Mouse (Mus musculus) ovary, adult 18-20 months (tissue): ENCODE measurements around the gene Dlg2.

Source experiments
- DNase-seq: peaks from one replicate; pipeline ENCODE4 v3.0.0; 2022; ENCODE audit warnings: low spot score, mixed read lengths

The Dlg2 gene

DNA sequence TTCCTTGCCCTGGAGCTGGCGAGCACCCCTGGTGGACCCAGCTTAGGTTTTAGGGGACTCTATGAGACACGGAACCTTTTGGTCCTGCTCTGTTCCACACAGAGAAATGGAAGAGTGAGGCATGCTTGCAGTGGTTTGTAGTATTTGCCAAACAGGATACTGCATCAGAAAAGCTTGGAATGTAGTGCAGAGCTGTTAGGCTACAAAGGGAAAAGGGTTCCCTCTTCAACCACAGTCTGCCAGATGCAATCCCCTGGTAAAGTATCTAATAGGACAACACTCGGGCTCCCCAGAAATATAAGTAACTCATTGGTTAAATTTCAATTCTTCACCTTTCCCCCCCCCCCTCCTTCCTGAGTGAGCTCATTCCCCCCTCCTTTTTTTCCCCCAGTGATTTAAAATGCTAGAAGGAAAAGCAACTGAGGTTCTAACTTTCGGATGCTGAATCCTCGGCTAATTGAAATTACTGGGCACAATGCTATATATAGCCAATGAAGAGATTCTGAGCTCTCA, 613.9 kb downstream of the Dlg2 start:
- no peak for DNase-seq

DNA sequence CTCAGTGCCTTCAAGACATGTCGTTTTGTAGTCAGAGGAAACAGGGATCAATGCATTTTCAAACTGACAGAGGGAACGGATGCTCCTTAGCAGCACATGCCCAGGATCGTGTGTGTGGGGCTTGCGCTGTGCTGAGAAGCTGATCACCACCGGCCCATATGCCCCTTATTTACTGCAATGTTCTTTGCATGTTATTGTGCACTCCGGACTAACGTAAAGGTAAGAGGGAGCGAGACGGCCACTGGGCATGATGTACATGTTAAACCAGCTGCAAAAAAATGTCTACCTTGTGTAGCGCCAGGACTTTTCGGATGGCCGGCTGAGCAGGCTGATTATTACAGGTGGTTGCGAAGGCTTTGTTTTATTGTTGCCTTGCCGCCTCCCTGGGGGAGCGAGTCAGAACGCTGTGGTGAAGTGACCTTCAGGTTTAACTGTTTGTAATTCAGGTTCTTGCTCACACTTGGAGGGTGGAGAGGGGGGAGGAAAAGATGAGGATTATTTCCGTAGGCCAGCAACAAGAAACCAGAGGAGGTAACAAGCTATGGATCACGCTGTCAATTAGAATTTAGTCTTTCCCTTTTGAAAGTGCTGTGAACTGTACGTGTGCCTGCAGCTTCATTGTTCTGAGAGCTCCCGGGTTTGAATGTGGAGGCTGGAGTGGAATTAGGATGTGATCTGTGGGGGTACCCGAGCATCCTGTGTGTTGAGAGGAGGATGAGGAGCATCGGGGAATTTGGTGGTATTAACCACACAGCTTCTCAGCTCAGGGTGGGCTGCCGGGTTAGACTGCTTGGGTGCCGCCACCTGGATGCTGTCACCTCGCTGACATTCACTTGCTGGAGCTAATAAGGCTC, 614.6 kb downstream of the Dlg2 start:
- no peak for DNase-seq

DNA sequence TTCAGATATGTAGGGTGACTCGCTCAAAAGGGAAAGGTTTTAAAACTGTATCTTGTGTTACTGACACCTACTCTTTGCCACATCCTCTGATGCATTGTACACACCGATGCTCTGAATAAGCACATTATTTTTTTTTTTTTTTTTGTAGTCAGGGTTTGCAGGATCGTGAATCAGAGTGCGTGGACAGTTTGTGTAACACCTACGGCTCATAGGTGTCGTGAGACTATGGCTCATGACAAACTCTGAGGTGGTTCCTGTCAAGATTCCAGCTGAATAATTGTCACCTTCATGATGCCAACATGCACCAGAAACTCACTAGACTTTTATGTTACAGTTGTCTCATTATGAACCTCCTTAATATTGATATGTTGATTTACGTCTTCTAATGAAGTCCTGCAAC, 620.0 kb downstream of the Dlg2 start:
- no peak for DNase-seq

DNA sequence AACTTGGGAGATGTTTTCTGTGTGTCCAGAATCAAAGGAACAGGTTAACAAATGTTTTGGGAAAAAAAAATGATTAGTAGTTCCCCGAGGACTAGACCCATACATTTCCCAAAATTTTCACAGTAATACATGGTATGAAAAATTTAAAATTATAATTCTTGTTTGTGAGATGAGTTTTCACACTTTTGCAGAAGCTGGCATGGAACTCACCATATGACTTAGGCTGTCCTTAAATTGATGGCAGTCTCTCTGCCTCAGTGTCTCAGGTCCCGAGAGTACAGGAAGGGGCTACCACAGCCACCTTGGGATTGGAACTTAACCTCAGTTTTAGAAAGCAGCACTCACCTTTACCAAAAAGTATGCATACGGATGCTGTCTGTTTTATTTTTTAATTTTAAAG, 622.0 kb downstream of the Dlg2 start:
- DNase-seq: no peak

DNA sequence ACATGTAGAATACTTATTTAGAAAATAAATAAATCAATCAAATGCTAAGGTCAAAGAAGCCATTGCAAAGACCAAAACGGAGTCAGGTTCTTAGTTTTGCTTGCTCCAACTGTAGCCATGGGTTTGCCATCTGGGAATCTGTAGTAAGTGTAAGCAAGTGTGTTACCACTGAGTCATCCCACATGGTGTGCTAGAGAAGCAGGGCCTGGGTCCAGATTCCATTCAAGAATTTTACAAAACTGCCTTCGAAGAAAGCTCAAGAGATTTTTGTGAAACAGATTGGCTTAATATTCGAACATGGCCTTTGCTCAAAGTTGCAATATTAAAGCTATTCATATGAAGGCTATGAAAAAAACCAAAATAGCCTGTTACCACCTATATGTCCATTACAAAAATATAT, 633.1 kb downstream of the Dlg2 start:
- no peak for DNase-seq

DNA sequence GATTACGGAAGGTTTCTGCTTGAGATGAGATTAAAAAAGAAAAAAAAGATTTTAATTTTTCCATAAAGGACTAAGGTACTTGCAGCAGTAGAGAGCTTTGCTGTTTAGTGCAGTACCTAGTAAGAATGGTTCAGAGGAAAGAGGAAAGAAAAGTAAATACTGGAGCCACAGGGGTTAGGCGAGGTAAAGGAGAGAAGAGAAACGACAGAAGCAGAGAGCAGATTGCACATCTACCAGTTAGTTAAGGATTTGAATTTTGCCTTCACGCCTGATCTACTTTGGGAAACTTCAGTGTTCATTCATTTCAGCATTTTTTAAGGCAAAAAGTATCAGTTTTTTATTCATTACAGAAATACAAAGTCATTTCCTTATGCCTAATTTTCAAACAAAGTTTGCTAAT, 655.7 kb downstream of the Dlg2 start:
- DNase-seq: no peak

DNA sequence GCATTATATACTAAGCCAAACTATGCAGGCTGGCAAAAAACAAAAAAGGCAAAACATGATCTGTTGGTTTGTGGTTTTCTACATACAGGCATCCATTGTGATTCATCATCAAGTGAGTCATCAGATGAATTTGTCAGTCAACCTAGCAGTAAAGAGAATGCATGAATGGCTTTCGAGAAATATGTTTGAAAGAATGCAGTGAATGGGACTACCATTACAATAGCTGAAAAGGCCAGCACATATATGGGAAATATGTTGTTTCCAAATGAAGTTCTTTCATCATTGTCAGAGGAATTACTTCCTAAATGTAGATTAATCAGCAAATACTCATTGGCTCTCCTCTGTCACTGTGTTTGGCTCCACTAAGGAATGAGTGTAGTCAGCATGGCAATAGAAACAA, 677.6 kb downstream of the Dlg2 start:
- no peak for DNase-seq

DNA sequence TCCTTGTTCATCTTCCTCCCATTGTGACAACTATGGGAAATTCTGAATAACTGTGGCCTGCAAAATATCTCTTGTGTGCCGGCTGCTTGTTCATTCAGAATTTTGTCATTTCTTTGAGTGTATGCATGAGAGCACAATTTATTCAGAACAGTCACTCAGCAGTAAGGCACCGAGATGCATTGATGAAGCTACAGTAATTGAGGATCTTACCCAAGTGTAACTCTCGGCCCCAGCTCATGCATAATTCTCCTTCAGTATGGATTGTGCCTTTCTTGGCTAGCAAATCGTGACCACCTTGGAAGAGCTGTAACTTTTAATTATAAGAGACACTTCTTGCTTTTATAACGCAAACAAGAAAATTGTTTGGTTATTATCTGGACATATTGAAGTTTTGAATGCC, 682.7 kb downstream of the Dlg2 start:
- no peak for DNase-seq

DNA sequence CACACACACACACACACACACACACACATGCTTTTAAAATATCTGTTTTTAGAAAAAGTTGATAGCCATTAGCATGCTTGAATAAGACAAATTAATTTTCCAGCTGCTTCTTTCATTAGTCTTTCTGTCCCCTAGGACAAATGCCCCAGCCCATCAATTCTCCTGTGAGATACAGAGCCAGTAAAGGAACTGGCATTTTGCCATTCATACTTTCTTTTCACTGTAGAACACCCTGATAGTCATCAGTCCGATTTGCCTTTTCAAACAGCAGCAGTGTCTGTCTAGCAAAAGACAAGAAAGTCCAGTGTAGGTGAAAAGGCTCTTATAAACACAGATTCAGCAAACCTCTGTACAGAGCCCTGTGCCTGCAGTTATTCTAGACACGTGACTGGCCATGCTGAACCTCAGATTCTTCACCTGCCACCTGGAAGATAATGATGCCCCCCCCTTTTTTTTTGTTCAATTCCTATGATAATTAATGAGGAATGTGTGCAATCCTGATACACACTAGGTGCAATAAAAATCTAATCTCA, 685.2 kb downstream of the Dlg2 start:
- DNase-seq: no peak

DNA sequence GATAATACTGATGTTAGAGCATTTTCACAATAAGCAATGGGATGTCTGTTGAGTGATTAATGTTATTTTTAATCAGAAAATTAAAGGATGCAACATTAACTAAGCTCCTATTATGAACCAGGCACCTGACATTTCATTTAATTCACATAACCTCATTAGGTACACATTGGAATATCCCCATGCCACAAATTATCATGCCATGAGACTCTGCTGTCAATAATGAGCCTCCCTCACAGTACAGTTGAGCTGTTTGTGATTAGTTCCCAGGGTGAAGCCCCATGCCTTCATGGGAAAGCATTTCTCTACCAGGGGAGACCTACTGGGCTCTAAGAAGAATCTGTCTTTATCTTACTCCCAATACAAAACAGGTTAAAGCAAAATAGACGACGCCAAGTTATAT, 697.1 kb downstream of the Dlg2 start:
- DNase-seq: no peak

DNA sequence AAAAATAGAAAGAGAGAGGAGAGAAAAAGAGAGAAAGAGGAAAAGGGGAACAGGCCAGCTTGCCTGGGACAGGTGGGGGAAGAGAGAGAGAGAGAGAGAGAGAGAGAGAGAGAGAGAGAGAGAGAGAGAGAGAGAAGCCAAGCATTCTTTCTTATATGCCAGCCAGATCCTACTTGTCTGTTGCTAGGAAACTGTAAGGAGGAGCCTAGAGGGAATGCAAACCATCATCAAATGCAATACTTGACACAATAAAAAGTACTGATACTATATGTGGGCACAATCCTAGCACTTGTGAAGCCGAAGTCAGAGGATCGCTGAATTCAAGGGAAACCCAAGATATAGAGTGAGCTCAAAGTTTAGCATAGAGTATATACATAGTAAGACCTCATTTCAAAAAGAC, 711.7 kb downstream of the Dlg2 start:
- no peak for DNase-seq

DNA sequence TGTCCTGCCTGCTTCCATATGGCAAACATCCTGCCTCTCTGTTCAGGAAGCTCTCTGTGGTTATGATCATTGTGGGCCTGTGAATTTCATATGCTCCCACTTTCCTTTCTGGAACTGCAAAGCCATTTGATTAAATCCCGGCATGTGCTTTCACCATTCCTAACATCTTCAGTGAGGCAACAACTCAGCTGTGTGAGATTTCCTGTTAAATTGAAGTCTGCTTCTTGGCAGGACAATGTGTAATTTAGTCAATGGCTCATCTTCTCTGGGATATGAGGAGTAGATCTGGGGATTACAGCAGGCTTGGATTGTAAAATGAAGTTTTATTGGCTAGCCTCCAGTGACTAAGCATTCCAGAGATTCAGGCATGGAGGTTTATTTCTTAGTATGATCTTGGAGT, 722.9 kb downstream of the Dlg2 start:
- no peak for DNase-seq

DNA sequence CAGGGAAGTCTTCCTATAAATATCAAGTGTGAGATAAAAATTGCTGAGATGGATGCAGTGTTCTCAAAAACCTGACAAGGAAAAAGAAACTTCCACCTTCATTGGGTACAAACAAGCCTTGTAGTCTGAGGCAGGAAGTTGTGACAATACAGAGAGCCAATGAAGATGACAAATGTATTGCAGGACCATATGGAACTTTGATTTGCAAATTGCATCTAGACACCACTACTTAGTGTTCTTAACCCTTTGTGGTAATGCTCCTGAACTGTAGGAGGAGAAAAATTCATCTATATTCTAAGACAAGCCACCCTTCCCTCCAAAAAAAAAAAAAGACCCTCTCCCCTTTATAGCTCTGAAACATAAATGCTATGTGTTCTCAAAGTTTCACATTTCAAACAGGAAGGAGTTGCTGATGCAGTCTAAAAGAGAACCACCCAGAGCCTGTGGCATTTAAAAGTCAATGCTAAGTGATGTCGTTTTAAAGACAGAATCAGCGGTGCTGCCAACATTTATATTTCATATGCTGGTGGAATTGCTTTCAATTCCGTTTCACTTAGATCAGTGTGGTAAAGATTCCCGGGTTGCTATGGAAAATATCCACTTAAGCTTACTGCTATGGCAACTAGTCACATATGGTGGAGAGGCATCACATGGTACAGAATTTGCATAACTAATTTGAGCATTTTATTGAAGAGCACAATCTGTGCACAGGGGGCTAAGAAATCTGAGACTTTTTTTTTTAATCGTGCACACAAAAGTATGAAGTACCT, 731.8 kb downstream of the Dlg2 start:
- no peak for DNase-seq

DNA sequence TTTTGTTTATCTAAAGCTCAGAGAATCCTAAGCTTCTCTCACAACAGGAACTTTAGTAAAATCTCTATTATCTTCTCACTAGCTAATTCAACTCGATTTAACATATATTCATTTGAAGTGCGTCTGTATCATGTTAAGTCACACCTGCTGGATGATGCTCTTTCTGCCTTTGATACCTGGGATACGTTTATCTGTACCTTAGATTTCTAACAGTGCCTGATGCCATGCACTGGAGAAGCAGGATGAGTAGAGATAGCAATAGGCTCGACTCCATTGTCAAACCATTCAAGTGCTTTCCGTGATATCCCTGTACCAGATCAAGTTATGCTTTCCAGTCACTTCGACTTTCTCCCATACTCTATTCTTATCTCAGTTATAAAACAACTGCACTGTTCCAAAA, 732.5 kb downstream of the Dlg2 start:
- DNase-seq: no peak

DNA sequence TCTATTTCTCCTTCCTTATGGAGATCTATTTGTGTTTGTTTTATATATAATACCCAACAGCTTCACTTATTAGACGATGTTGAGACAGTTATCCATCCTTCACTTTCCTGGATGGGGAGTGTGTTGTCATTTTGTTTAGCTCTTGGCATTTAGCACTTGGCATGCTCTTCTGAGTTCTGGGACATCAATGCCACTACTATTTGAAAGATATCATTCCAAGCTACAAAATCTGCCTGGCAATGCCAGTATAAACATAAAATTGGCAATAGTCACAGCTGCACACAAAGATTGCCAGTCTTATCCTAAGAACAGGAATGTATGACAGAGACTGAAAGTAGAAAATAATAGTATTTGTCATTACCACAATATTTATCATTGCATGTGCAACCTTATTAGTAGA, 735.8 kb downstream of the Dlg2 start:
- no peak for DNase-seq

DNA sequence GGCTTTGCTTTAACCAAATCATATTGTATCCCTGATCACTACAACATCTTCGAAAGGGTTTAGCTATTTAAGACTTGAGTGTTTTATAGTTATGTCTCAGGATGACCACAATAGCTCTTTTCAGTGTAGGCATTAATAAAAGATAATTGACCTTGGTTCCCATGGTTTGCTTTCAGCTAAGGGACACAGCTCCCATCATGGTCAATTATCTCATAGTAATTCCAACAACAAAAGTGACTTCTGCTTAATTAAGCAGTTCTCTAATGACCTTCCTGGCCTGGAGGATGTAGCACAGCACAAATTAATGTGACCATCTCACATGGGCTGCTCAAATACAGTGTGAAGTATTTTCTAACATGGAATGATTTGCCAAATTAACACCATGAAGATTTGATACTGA, 738.4 kb downstream of the Dlg2 start:
- no peak for DNase-seq

DNA sequence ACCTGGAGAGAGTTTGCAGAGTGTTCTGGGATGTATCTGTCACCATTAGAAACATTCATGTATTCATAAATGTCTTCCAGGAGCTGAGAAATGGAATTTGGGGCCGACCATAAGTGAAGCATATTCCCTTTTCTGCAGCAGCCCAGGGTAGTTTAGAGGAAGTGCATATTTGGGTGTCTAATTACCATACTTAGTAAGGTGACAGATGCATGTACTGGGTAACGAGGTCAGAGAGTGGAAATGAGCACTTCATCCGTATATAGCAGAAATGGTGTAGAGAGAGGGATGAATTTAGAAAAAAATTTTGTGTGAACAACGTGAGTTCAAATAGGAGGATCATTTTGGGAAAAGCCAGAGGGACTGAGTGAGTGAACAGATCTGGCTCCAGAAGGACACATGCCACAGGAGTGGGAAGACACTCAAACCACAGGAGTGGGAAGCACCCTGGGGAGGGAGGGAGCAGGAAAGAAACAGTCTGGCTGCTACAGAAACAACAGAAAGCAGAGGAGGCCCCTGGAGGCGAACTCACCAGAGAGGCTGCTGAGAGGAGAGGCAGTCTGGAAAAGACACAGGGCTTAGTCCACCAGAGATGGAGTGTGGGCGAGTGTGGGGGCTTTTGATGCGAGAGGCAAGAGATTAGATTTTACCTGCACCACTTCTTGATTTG, 742.0 kb downstream of the Dlg2 start:
- DNase-seq: no peak

DNA sequence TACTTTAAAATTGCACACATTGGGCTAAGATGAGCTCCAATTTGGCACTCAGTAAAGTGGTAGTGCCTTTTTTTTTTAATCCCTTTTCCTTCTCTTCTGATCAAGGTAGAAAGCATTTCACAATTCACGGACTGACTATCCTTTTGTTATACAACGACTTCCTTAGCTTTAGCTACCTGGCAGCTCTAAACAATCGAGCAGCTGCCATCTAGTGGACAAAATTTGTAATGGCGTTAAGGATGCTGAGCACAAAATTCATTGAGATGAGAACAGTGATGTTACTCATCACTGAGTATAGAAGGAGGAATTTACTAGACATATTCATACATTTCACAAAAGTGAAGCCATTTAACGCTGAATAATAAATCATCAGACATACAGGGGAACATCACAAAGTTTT, 750.0 kb downstream of the Dlg2 start:
- DNase-seq: no peak

DNA sequence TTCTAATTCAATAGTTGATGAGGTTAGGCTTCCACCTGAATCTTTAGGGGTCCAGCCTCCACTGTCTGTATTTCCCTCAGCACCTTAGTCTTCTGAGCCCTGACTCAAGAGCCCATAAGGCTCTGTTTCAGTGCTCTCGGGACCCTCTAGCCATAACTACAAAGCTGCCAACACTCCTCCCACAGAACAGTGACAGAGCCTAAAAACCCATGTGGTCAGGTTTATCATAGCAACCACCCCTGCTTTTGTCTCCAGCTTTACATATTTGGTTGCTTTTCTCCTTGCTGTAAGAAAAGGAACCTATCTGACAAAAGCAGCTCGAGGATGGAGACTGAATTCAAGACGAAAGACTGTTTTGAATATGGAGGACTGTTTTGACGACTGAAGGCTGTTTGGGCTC, 765.2 kb downstream of the Dlg2 start:
- no peak for DNase-seq

DNA sequence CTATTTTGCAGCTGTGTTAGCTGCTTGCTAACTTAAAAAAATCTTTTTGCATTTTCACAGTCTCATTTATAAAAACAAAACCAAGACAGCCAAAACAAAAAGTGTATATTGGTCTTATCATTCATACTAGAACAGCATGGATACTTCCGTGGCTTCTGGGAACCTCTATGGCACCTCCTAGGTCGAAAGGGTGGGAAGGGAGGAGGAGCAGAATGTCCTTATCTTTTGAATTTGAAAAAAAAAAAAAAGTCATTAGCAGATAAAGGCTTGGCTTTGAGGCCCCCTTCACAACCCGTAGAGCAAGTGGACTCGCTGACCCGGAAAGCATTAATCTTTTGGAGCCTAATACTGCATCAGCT, 785.2 kb downstream of the Dlg2 start:
- no peak for DNase-seq

DNA sequence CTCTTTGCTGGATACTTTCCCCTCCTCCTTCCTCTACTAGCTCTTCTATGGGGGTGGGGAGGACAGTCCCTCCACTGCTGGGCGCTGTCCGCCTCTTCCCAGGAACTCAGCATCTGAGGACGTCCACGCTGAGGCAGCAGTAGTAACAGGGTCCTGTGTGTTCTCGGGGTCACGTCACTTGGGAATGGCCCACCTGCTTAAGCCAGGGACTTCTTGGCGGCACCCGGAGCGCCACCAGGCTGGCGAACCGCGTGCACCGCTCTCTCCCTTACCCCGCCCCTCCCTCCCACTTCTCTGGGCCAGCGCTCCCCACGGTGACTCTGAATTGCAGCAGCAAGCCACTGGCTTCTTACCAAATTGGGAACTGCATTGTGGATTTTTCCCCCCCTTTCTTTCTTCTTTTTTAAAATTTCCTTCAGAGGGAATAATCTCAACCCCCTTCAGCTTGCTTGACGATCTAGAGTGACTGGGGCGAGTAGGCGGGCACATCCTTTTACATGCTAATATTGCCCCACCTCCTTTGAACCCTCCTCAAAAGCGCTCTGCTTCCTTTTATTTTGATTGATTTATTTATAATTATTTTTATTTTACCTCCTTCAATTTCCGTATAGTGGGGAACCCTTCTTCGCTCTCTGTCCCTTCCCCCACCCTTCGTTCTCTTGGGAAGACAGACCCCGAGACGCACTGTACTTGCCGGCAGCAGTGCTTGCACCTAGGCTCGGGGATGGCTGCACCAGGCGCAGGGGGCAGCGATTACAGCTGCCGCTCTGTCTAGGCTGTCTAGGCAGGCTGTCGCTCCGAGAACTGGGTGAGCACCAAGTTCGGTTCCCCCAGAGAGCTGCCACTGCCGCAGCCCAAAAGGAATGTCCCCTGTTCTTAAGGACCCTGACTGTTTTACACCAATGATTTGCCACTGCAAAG, 785.8 kb downstream of the Dlg2 start:
- no peak for DNase-seq

DNA sequence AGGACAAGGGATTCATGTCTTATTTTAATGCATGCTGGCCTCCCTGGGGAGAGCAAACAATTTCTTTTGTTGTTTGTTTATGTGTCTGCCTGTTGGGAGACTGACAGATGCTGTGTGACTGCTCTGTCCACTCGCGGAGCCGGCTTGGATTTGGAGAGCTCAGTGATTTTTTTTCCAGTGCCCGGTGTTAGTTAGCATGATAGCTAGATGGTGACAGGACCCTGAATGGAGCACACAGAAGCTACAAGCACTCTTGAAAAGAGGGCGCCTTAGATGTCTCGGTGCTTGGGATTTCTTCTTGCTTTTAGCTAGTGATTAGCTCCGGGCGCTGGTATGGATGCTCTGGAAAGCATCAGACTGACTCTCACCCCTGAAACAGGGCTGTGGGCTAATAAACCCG, 786.5 kb downstream of the Dlg2 start:
- DNase-seq: no peak
